Mouse (Mus musculus): Measurements from ENCODE around the gene Tecpr1. TPM values are rescaled to one million over a fixed set of nuclear protein-coding genes. Genes with fewer than 3 reads are reported as not detected.

Gene Tecpr1
- 8.5 TPM for polyA plus RNA-seq (2015; fragmentation: Illumina TruSeq; extraction: RNeasy Lipid Tissue Mini Kit (QIAGEN cat#74804); ENCODE audit: insufficient read depth, low read depth, low replicate concordance)

GRCm38 (mm10) chr5:144223503-144223862 is at the start of gene Tecpr1:
Gene Tecpr1 (minus strand): TSS chr5:144223615.

GRCm38 (mm10) chr5:144243901-144244487 is 20.6 kb upstream of the Tecpr1 start, which contains the start of gene Bri3:
Gene Bri3 (plus strand): TSS chr5:144244437.

DNA sequence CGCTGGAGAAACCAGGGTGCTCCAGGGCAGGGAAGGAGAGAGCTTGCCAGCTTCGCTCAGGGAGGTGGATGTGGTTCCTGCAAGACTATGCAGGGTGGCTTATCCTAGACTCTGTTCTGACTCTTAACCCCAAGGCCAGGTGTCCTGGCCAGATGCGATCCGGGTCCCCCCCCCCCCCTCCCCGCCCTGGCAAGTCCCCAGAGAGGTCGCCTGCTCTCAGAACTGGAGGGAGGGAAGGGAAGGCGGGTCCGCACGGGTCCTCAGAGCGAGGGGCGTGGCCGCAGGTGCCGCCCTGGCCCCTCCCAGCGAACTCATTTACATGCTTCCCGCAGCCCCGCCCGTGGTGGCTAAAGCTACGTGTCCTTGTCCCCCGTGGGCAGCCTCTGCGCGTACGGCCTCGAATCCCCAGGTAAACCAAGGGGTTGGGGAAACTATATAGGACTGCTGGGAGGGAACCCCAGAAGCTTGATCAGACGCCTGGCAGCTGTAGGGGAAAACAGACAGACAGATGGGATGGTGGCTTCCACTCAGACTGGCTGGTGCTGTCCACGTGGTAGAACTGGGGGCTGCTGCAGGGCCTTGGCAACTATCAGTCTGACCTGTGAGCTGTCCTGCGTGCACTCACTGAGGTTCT is 33.3 kb downstream of the Tecpr1 start, which contains the start of gene Bhlha15:
Bhlha15 (plus strand) TSS at position 337 of the 634 bp plus-strand sequence.

Other genes with a start within 250 kb of the Tecpr1 start
- gene Ccz1, start 208.7 kb downstream of the Tecpr1 start, polyA plus RNA-seq (2015; fragmentation: Illumina TruSeq; extraction: RNeasy Lipid Tissue Mini Kit (QIAGEN cat#74804); ENCODE audit: insufficient read depth, low read depth, low replicate concordance) = 13.2 TPM
- not detected for gene Ocm, start 196.9 kb downstream of the Tecpr1 start, polyA plus RNA-seq (2015; fragmentation: Illumina TruSeq; extraction: RNeasy Lipid Tissue Mini Kit (QIAGEN cat#74804); ENCODE audit: insufficient read depth, low read depth, low replicate concordance)
- gene Lmtk2, start 123.2 kb downstream of the Tecpr1 start, polyA plus RNA-seq (2015; fragmentation: Illumina TruSeq; extraction: RNeasy Lipid Tissue Mini Kit (QIAGEN cat#74804); ENCODE audit: insufficient read depth, low read depth, low replicate concordance) = 4.6 TPM
- 55.1 TPM for gene Bhlha15, start 33.3 kb downstream of the Tecpr1 start, polyA plus RNA-seq (2015; fragmentation: Illumina TruSeq; extraction: RNeasy Lipid Tissue Mini Kit (QIAGEN cat#74804); ENCODE audit: insufficient read depth, low read depth, low replicate concordance)
- gene Bri3, start 20.8 kb upstream of the Tecpr1 start, polyA plus RNA-seq (2015; fragmentation: Illumina TruSeq; extraction: RNeasy Lipid Tissue Mini Kit (QIAGEN cat#74804); ENCODE audit: insufficient read depth, low read depth, low replicate concordance) = 37.9 TPM
- gene Baiap2l1, start 134.5 kb upstream of the Tecpr1 start, polyA plus RNA-seq (2015; fragmentation: Illumina TruSeq; extraction: RNeasy Lipid Tissue Mini Kit (QIAGEN cat#74804); ENCODE audit: insufficient read depth, low read depth, low replicate concordance) = 8.8 TPM

Data from pancreas, adult 10 weeks (tissue).